In the genomic region with DNA sequence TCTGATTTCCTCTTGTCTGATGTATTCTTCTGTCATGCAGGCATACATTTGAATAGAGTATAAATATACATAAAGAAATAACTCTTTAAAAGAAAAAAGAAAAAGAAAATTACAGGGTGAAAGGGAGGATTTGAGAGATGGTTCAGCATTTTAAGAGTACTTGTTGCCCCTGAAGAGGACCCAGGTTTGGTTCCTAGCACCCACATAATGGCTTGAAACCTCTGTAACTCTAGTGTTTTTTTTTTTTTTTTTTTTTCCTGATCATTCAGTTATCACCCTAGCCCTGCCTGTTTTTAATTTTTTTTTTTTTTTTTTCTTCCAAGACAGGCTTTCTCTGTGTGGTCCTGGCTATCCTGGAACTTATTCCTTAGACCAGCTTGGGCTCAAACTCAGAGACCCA, we compare ENCODE assay signal across 22 mouse cellular contexts. TPM values are rescaled to one million over a fixed set of nuclear protein-coding genes. Genes with fewer than 3 reads are reported as not detected.
DNase-seq lines count a peak whose midpoint lies in the region; ATAC-seq and TF ChIP-seq lines count a peak whose summit lies in the region.
"Had no signal": no experiment of that assay in that cellular context is flagged by ENCODE, and none has a peak within 500 bp of the region (broad histone marks: within the 10 kb centered on the region; RNA-seq: fewer than 3 reads in every experiment).

No protein-coding gene starts in this region.

- no peak for TF ChIP-seq POLR2A in CH12.LX (IDR thresholded peaks at IDR 0.05; ENCODE audit: low read depth, low read length)
- TF ChIP-seq POLR2A in MEL (IDR thresholded peaks at IDR 0.05; ENCODE audit: control insufficient read depth in 1 of 2, insufficient read depth in 1 of 2, low read depth in 1 of 2, low read length in 2 of 2, poor library complexity in 1 of 2), result no peak

- H3K9me3 ChIP-seq in midbrain, embryonic 11.5 days (ENCODE audit: control insufficient read depth, low read length), result no peaks in the 10 kb centered on the region
- H3K9me3 ChIP-seq in midbrain, embryonic 16.5 days (replicated peaks; ENCODE audit: control insufficient read depth, low read length, poor library complexity, severe bottlenecking), result no peaks in the 10 kb centered on the region
- peaks cover 2% of the 10 kb centered on the region for H3K9me3 ChIP-seq in CH12.LX (replicated peaks; ENCODE audit: low read length)
- no peaks in the 10 kb centered on the region for H3K9me3 ChIP-seq in MEL (replicated peaks; ENCODE audit: insufficient read depth, low read length)
- H3K9me3 ChIP-seq: G1E had no signal

- no peak overlapping the region for H3K9ac ChIP-seq in midbrain, embryonic 11.5 days (ENCODE audit: low read length)
- no peak overlapping the region for H3K9ac ChIP-seq in midbrain, embryonic 16.5 days (ENCODE audit: low read depth, low read length)
- H3K9ac ChIP-seq in CH12.LX (ENCODE audit: insufficient read depth, low read depth), result no peak overlapping the region
- H3K9ac ChIP-seq in MEL (ENCODE audit: control insufficient read depth, low read depth, low read length, poor library complexity, severe bottlenecking), result no peak overlapping the region

- no peak for TF ChIP-seq CTCF in CH12.LX (conservative IDR thresholded peaks at IDR 0.05 in 1 of 2, IDR thresholded peaks at IDR 0.05 in 1 of 2; ENCODE audit: low read depth in 2 of 2, low read length in 2 of 2)
- no peak for TF ChIP-seq CTCF in MEL (IDR thresholded peaks at IDR 0.05 in 2 of 3, conservative IDR thresholded peaks at IDR 0.05 in 1 of 3; ENCODE audit: control insufficient read depth in 1 of 3, insufficient read depth in 1 of 3, low read depth in 2 of 3, low read length in 3 of 3, poor library complexity in 1 of 3, severe bottlenecking in 1 of 3)

- H3K27ac ChIP-seq in midbrain, embryonic 11.5 days (ENCODE audit: low read depth, low read length), result no peak overlapping the region
- H3K27ac ChIP-seq in midbrain, embryonic 16.5 days (ENCODE audit: low read length), result no peak overlapping the region
- H3K27ac ChIP-seq in CH12.LX (ENCODE audit: insufficient read depth, low read depth) (no peak overlapping the region), MEL (ENCODE audit: control insufficient read depth, low read depth, low read length) (no peak overlapping the region)

- H3K79me2 ChIP-seq in CH12.LX (replicated peaks; ENCODE audit: control insufficient read depth, extremely low read depth, insufficient read depth, poor library complexity, severe bottlenecking) (peaks cover 96% of the 10 kb centered on the region), MEL (ENCODE audit: control insufficient read depth, insufficient read depth, low read length, poor library complexity) (peaks cover 61% of the 10 kb centered on the region)

- no peaks in the 10 kb centered on the region for H3K36me3 ChIP-seq in midbrain, embryonic 11.5 days (ENCODE audit: control insufficient read depth, insufficient read depth, low read length)
- H3K36me3 ChIP-seq in midbrain, embryonic 16.5 days (ENCODE audit: control insufficient read depth, insufficient read depth, low read length), result no peaks in the 10 kb centered on the region
- H3K36me3 ChIP-seq in CH12.LX (replicated peaks in 1 of 2; ENCODE audit: control insufficient read depth in 1 of 2, insufficient read depth in 1 of 2, low read length in 1 of 2), result peaks cover 8 to 62% of the 10 kb centered on the region in 2 experiments
- peaks cover 0 to 21% of the 10 kb centered on the region in 2 experiments; a peak in 3 of 4 replicates for H3K36me3 ChIP-seq in MEL (ENCODE audit: control insufficient read depth in 1 of 2, insufficient read depth in 2 of 2, low read length in 2 of 2)

- in situ Hi-C loops in CH12.LX (cut with MboI; ENCODE audit: low pct_ligation_motif_present, low pct_unique_long_range_greater_than_20kb, low sequenced_read_pairs), result no loop called here

- H3K4me1 ChIP-seq in midbrain, embryonic 11.5 days (ENCODE audit: control insufficient read depth, insufficient read depth, low read length), result no peaks in the 10 kb centered on the region
- H3K4me1 ChIP-seq in midbrain, embryonic 16.5 days (ENCODE audit: control insufficient read depth, insufficient read depth, low read length), result no peaks in the 10 kb centered on the region
- H3K4me1 ChIP-seq in CH12.LX (ENCODE audit: control insufficient read depth in 1 of 2, insufficient read depth in 2 of 2), result peaks cover 12 to 45% of the 10 kb centered on the region in 2 experiments
- peaks cover 2 to 13% of the 10 kb centered on the region in 2 experiments; a peak in 3 of 4 replicates for H3K4me1 ChIP-seq in MEL (ENCODE audit: control insufficient read depth in 1 of 2, insufficient read depth in 2 of 2, low read length in 2 of 2)

- no peaks in the 10 kb centered on the region for H3K27me3 ChIP-seq in midbrain, embryonic 11.5 days (ENCODE audit: control insufficient read depth, insufficient read depth, low read length)
- H3K27me3 ChIP-seq in midbrain, embryonic 16.5 days (ENCODE audit: control insufficient read depth, insufficient read depth, low read depth, low read length), result no peaks in the 10 kb centered on the region
- H3K27me3 ChIP-seq in CH12.LX (replicated peaks), result no peaks in the 10 kb centered on the region
- H3K27me3 ChIP-seq in MEL (ENCODE audit: control insufficient read depth in 1 of 2, insufficient read depth in 2 of 2, low read length in 2 of 2), result no peaks in the 10 kb centered on the region
- H3K27me3 ChIP-seq: Patski had no signal

- DNase-seq in midbrain, embryonic 11.5 days (ENCODE audit: low spot score, missing footprints), result peak; percentile 56
- no peak for DNase-seq in CH12.LX (ENCODE audit: extremely low read depth)
- no peak for DNase-seq in MEL (ENCODE audit: low read depth, low spot score)
- DNase-seq in natural killer cell, adult 2 months (ENCODE audit: low spot score in 2 of 2), result no peak
- DNase-seq in gastrocnemius, adult 8-10 months (ENCODE audit: low spot score in 2 of 2), result no peak
- DNase-seq: adrenal gland, adult 2 months; adrenal gland, adult 8-10 months; adrenal gland, postnatal 10 days; adrenal gland, postnatal 14 days; adrenal gland, postnatal 25 days; adrenal gland, postnatal 36 days; B cell, adult 2 months; cerebellum, adult 11 months; cerebellum, adult 11-12 months; cerebellum, adult 18-20 months; cerebellum, adult 2 months; cerebellum, adult 8-10 months had no signal

- H3K4me3 ChIP-seq in midbrain, embryonic 11.5 days (ENCODE audit: low read depth, low read length), result no peak overlapping the region
- H3K4me3 ChIP-seq in midbrain, embryonic 16.5 days (ENCODE audit: low read depth, low read length), result no peak overlapping the region
- H3K4me3 ChIP-seq in CH12.LX (replicated peaks in 1 of 3; ENCODE audit: low read depth in 2 of 3, low read length in 2 of 3, poor library complexity in 1 of 3) (no peak overlapping the region), MEL (ENCODE audit: control insufficient read depth in 1 of 2, insufficient read depth in 1 of 2, low read depth in 2 of 2, low read length in 2 of 2) (no peak overlapping the region)

- no peak for ATAC-seq in midbrain, embryonic 11.5 days (ENCODE audit: low FRiP score)
- ATAC-seq in midbrain, embryonic 16.5 days, result no peak
- ATAC-seq: activated CD4-positive, CD25-positive, alpha-beta regulatory T cell, adult 4 months; CD4-positive, CD25-positive, alpha-beta regulatory T cell, adult 4 months; Patski had no signal

- H3K4me2 ChIP-seq in midbrain, embryonic 11.5 days, result no peak overlapping the region
- H3K4me2 ChIP-seq in midbrain, embryonic 16.5 days (ENCODE audit: low read length), result no peak overlapping the region
- no peak overlapping the region for H3K4me2 ChIP-seq in CH12.LX (ENCODE audit: insufficient read depth, low read depth, poor library complexity, severe bottlenecking)

- dilution Hi-C loops in CH12.LX (cut with MboI; ENCODE audit: extremely low pct_ligation_motif_present, extremely low pct_unique_long_range_greater_than_20kb, low sequenced_read_pairs), result no loop called here

- no peak for TF ChIP-seq RAD21 in CH12.LX (IDR thresholded peaks at IDR 0.05; ENCODE audit: low read depth, low read length)
- no peak for TF ChIP-seq RAD21 in MEL (IDR thresholded peaks at IDR 0.05; ENCODE audit: low read depth, low read length)

- TF ChIP-seq EP300 in CH12.LX (IDR thresholded peaks at IDR 0.05; ENCODE audit: low read length), result no peak
- no peak for TF ChIP-seq EP300 in MEL (IDR thresholded peaks at IDR 0.05; ENCODE audit: low read depth in 1 of 2, low read length in 2 of 2)

TF ChIP-seq in CH12.LX, 34 proteins besides CTCF, POLR2A, EP300 and RAD21:
- TF ChIP-seq NELFE (IDR thresholded peaks at IDR 0.05; ENCODE audit: low read depth, low read length) (no peak), ZNF384 (IDR thresholded peaks at IDR 0.05; ENCODE audit: low read depth, low read length) (peak; percentile 53), ELF1 (IDR thresholded peaks at IDR 0.05; ENCODE audit: low read depth, low read length) (no peak)

TF ChIP-seq in MEL, 35 proteins besides CTCF, POLR2A, EP300 and RAD21:
- TF ChIP-seq ZNF384 (IDR thresholded peaks at IDR 0.05; ENCODE audit: low read depth, low read length) (peak; percentile 70), USF1 (IDR thresholded peaks at IDR 0.05; ENCODE audit: low read depth, low read length) (no peak)

RNA-seq across cellular contexts. Expression of gene Nfatc3, which starts 13.5 kb away (rescaled TPM):
- polyA plus RNA-seq in midbrain, embryonic 11.5 days (2014; fragmentation: Nextera tagmentation; extraction: Ambion mirVana), result 3.9 and 4.0 TPM in 2 replicates
- polyA plus RNA-seq in midbrain, embryonic 16.5 days (2015; fragmentation: Nextera tagmentation; extraction: Ambion mirVana), result 2.1 and 3.2 TPM in 2 replicates
- total RNA-seq in CH12.LX (2012; rRNA removed) (25.5 and 29.0 TPM in 2 replicates), CH12.LX (2014; rRNA removed) (32.9 and 37.8 TPM in 2 replicates), MEL (2012; rRNA removed) (14.4 and 16.9 TPM in 2 replicates)
- polyA plus RNA-seq in CH12.LX (2012; ENCODE audit: insufficient read length, low read depth) (73.5 and 96.3 TPM in 2 replicates), MEL (2012; ENCODE audit: insufficient read depth in 1 of 2, insufficient read length in 2 of 2, low read depth in 1 of 2, low replicate concordance in 2 of 2, missing spikeins in 1 of 2) (10 to 100 TPM; 50.2 to 59.3 TPM)
- total RNA-seq in gastrocnemius, adult 8-10 months (2022), result 10 to 100 TPM; 23.6 to 30.5 (median 25.5) TPM

Comparison
In these comparisons a context has a peak if more than half of its experiments do, and no peak if none do; other contexts are left out.
1. RNA of gene Nfatc3, which starts 13.5 kb away (polyA plus RNA-seq): 73.5 to 96.3 TPM in CH12.LX and 50.2 to 59.3 TPM in MEL; 3.9 to 4.0 TPM in midbrain, embryonic 11.5 days and 2.1 to 3.2 TPM in midbrain, embryonic 16.5 days; every median in the first group is over 10 times any median in the second.